Mouse (Mus musculus) brain, embryonic 14.5 days (tissue): ENCODE measurements around the gene Map4k3.
"Not testable (repeated sequence)": the region's sequence is repeated elsewhere in the genome, so short reads cannot be mapped to it uniquely, and the experiment has no call there.

ENCODE experiments used
- CTCF ChIP-seq: fragments of 200-500 bp; IDR thresholded peaks from 2 replicates; pipeline ENCODE4 v1.5.1; 2012; ENCODE audit warnings: inconsistent platforms, mild to moderate bottlenecking, moderate library complexity, borderline replicate concordance; ENCODE audit not compliant: insufficient read depth, insufficient read length; ENCODE audit errors: extremely low read depth
- POLR2A ChIP-seq: fragments of 200-500 bp; IDR thresholded peaks from 2 replicates; pipeline ENCODE4 v1.6.1; 2012; ENCODE audit warnings: mild to moderate bottlenecking, inconsistent platforms, borderline replicate concordance; ENCODE audit not compliant: poor library complexity, insufficient read depth, insufficient read length, severe bottlenecking; ENCODE audit errors: extremely low read depth

- TF ChIP-seq CTCF, POLR2A: not testable (repeated sequence)
These were observed 158.6 kb downstream of the Map4k3 start for GRCm38 (mm10) chr17:80569718-80570117.
